Mouse (Mus musculus): ENCODE data around the gene Setx. TPM values are rescaled to one million over a fixed set of nuclear protein-coding genes. Genes with fewer than 3 reads are reported as not detected.

The Setx gene
- total RNA-seq, 1 experiment from 2014 or later, result 125 TPM

- ATAC-seq (replicated peaks; ENCODE audit: low read depth, poor library complexity, severe bottlenecking), result no peak
Observed at GRCm38 (mm10) chr2:29201223-29201955, 77.4 kb downstream of the Setx start.

GRCm38 (mm10) chr2:29206156-29206555 is 82.2 kb downstream of the Setx start:
- ATAC-seq (replicated peaks; ENCODE audit: low read depth, poor library complexity, severe bottlenecking), result no peak

GRCm38 (mm10) chr2:29216286-29217012 is 92.5 kb downstream of the Setx start:
- ATAC-seq (replicated peaks; ENCODE audit: low read depth, poor library complexity, severe bottlenecking), result no peak

GRCm38 (mm10) chr2:29217042-29217441 is 93.1 kb downstream of the Setx start:
- ATAC-seq (replicated peaks; ENCODE audit: low read depth, poor library complexity, severe bottlenecking), result no peak

GRCm38 (mm10) chr2:29217897-29218296 is 93.9 kb downstream of the Setx start:
- ATAC-seq (replicated peaks; ENCODE audit: low read depth, poor library complexity, severe bottlenecking), result peak; percentile 34; the same call in 1 of the 2 replicates

GRCm38 (mm10) chr2:29218831-29219230 is 94.8 kb downstream of the Setx start:
- ATAC-seq (replicated peaks; ENCODE audit: low read depth, poor library complexity, severe bottlenecking), result no peak

GRCm38 (mm10) chr2:29222302-29222701 is 98.3 kb downstream of the Setx start:
- ATAC-seq (replicated peaks; ENCODE audit: low read depth, poor library complexity, severe bottlenecking), result peak; percentile 60

GRCm38 (mm10) chr2:29223591-29224262 is 99.7 kb downstream of the Setx start:
- no peak for ATAC-seq (replicated peaks; ENCODE audit: low read depth, poor library complexity, severe bottlenecking)

GRCm38 (mm10) chr2:29226671-29227070 is 102.7 kb downstream of the Setx start:
- ATAC-seq (replicated peaks; ENCODE audit: low read depth, poor library complexity, severe bottlenecking), result no peak

GRCm38 (mm10) chr2:29230191-29230835 is 106.3 kb downstream of the Setx start:
- no peak for ATAC-seq (replicated peaks; ENCODE audit: low read depth, poor library complexity, severe bottlenecking)

Other genes starting within 250 kb of the Setx start
- gene Barhl1, start 207.5 kb upstream of the Setx start, total RNA-seq (2017), result not detected in 2 replicates
- gene Cfap77, start 69.1 kb upstream of the Setx start, total RNA-seq (2017), result not detected in 2 replicates
- 17.7 and 21.9 TPM in 2 replicates for gene Ttf1, start 63.9 kb upstream of the Setx start, total RNA-seq (2017)
- 1.9 and 5.1 TPM in 2 replicates for gene Ntng2, start 128.8 kb downstream of the Setx start, total RNA-seq (2017)
- 16.1 and 21.3 TPM in 2 replicates for gene Med27, start 222.6 kb downstream of the Setx start, total RNA-seq (2017)

Measured in common myeloid progenitor, adult 5-6 weeks (primary cell).